ENCODE assay signal across 15 mouse cellular contexts in the genomic region with DNA sequence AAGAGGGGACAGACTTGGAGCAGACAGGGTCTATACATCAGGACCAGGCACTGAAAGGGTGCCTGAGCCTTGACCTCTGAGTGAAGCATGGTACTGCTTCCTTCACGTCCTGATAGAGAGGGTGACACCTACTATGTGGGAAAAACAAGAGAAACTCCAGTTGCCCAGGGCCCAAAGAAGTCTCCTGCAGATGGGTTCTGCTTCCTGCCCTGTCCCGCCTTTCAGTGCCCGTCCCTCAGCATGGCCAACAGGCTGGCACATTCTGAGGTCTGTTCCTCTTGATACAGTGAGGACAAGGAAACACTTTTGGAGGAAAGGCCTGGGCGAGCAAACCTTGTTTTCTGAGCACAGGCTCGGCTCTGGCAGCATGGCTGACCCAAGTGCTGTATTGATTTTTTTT. TPM values are rescaled to one million over a fixed set of nuclear protein-coding genes. Genes with fewer than 3 reads are reported as not detected.
"Had no signal": no experiment of that assay in that cellular context is flagged by ENCODE, and none has a peak within 500 bp of the region (broad histone marks: within the 10 kb centered on the region; RNA-seq: fewer than 3 reads in every experiment).

No protein-coding gene starts in this region.

- H3K9ac ChIP-seq: lung, embryonic 14.5 days; midbrain, embryonic 13.5 days; midbrain, embryonic 15.5 days; neural tube, embryonic 12.5 days had no signal

- H3K9me3 ChIP-seq: megakaryocyte, embryonic 14.5 days; midbrain, embryonic 13.5 days; midbrain, embryonic 15.5 days; neural tube, embryonic 12.5 days had no signal

- H3K4me1 ChIP-seq: neural tube, embryonic 12.5 days had no signal

- DNase-seq: lung, adult 18-20 months; lung, embryonic 14.5 days; lung, postnatal 10 days; lung, postnatal 4 days; right cerebral cortex, postnatal 14 days; spleen, adult 18-20 months; thymus, adult 2 months; thymus, postnatal 36 days had no signal

- H3K36me3 ChIP-seq: midbrain, embryonic 13.5 days; midbrain, embryonic 15.5 days; neural tube, embryonic 12.5 days had no signal

- H3K4me2 ChIP-seq: lung, embryonic 14.5 days; midbrain, embryonic 11.5 days; midbrain, embryonic 13.5 days; midbrain, embryonic 15.5 days; neural tube, embryonic 12.5 days had no signal

- ATAC-seq: midbrain, embryonic 13.5 days; midbrain, embryonic 15.5 days had no signal

- H3K27ac ChIP-seq: midbrain, embryonic 15.5 days; neural tube, embryonic 12.5 days had no signal

- H3K4me3 ChIP-seq: megakaryocyte, embryonic 14.5 days; midbrain, embryonic 13.5 days; midbrain, embryonic 15.5 days; neural tube, embryonic 12.5 days had no signal

RNA-seq across cellular contexts. Expression of a gene that starts 1.7 kb away (rescaled TPM):
- total RNA-seq: monocyte, adult 5-6 weeks; neutrophil, adult 5-6 weeks had no signal

RNA-seq across cellular contexts. Expression of a gene that starts 5.2 kb away (rescaled TPM):
- total RNA-seq: monocyte, adult 5-6 weeks; neutrophil, adult 5-6 weeks had no signal

RNA-seq across cellular contexts. Expression of a gene that starts 10.9 kb away (rescaled TPM):
- total RNA-seq: monocyte, adult 5-6 weeks; neutrophil, adult 5-6 weeks had no signal

RNA-seq across cellular contexts. Expression of a gene that starts 51.9 kb away (rescaled TPM):
- total RNA-seq: monocyte, adult 5-6 weeks; neutrophil, adult 5-6 weeks had no signal
